Mouse (Mus musculus) layer of hippocampus, adult 8-10 months (tissue): ENCODE data around the gene Tmem127. TPM values are rescaled to one million over a fixed set of nuclear protein-coding genes. Genes with fewer than 3 reads are reported as not detected.
"Not testable (repeated sequence)": the region's sequence is repeated elsewhere in the genome, so short reads cannot be mapped to it uniquely, and the experiment has no call there.

Experiments used
- DNase-seq, 2 experiments: peaks; one replicate each; pipeline ENCODE4 v3.0.0; 2022; ENCODE audit warnings: low spot score in 2 of 2
- total RNA-seq, 4 experiments: library from RNA; stranded (reverse); gene quantifications; 2 replicates each; pipeline ENCODE4 v1.2.4; 2022

The Tmem127 gene
- total RNA-seq: 10 to 100 TPM; 69.4 to 75.6 (median 72.4) TPM

GRCm38 (mm10) chr2:127247592-127248333 lies at the start of gene Tmem127, which contains the start of gene Ciao1:
Gene Tmem127, plus strand, starts transcription at chr2:127247908.
Gene Ciao1, minus strand, starts transcription at chr2:127247816.
- peak; percentile 97 for DNase-seq

- DNase-seq: peak in 1 of 2 experiments; percentile 58
Measured at GRCm38 (mm10) chr2:127204932-127205331, 42.8 kb upstream of the Tmem127 start.

- DNase-seq: not testable (repeated sequence)
Measured at GRCm38 (mm10) chr2:127205936-127206335, 41.8 kb upstream of the Tmem127 start.

GRCm38 (mm10) chr2:127206916-127207315 lies 40.8 kb upstream of the Tmem127 start:
- DNase-seq: no peak

- peak; percentile 95 to 96 for DNase-seq
Measured at GRCm38 (mm10) chr2:127207547-127208451, 39.9 kb upstream of the Tmem127 start, which contains the start of the genes 1810024B03Rik and Snrnp200. Gene 1810024B03Rik, minus strand, starts transcription at chr2:127208280. Gene Snrnp200, plus strand, starts transcription at chr2:127208386.

GRCm38 (mm10) chr2:127208452-127208769 lies 39.3 kb upstream of the Tmem127 start:
- no peak for DNase-seq

GRCm38 (mm10) chr2:127210701-127211100 lies 37.0 kb upstream of the Tmem127 start:
- no peak for DNase-seq

GRCm38 (mm10) chr2:127217746-127218145 lies 30.0 kb upstream of the Tmem127 start:
- no peak for DNase-seq

- DNase-seq: no peak
Measured at GRCm38 (mm10) chr2:127225261-127225660, 22.4 kb upstream of the Tmem127 start.

GRCm38 (mm10) chr2:127237897-127238610 lies 9.7 kb upstream of the Tmem127 start:
- DNase-seq: no peak

- no peak for DNase-seq
Measured at GRCm38 (mm10) chr2:127240065-127240464, 7.6 kb upstream of the Tmem127 start.

- DNase-seq: peak in 1 of 2 experiments; percentile 25
Measured at GRCm38 (mm10) chr2:127248334-127249004, 761 bp downstream of the Tmem127 start.

- DNase-seq: no peak
Measured at GRCm38 (mm10) chr2:127250291-127251008, 2.7 kb downstream of the Tmem127 start.

GRCm38 (mm10) chr2:127251457-127251856 lies 3.7 kb downstream of the Tmem127 start:
- DNase-seq: no peak

- no peak for DNase-seq
Measured at GRCm38 (mm10) chr2:127251880-127252527, 4.3 kb downstream of the Tmem127 start.

GRCm38 (mm10) chr2:127252787-127253186 lies 5.1 kb downstream of the Tmem127 start:
- no peak for DNase-seq

GRCm38 (mm10) chr2:127254604-127255134 lies 7.0 kb downstream of the Tmem127 start:
- no peak for DNase-seq

- no peak for DNase-seq
Measured at GRCm38 (mm10) chr2:127255294-127255693, 7.6 kb downstream of the Tmem127 start.

- DNase-seq: peak in 1 of 2 experiments; percentile 39
Measured at GRCm38 (mm10) chr2:127259340-127259739, 11.6 kb downstream of the Tmem127 start.
